In genomic region chr4:45341669-45342249, GRCm38 (mm10) we compare ENCODE assay signal across 8 mouse cellular contexts. TPM values are rescaled to one million over a fixed set of nuclear protein-coding genes. Genes with fewer than 3 reads are reported as not detected.
DNase-seq lines count a peak whose midpoint lies in the region; ATAC-seq lines count a peak whose summit lies in the region.

Gene Dcaf10, plus strand, starts transcription at chr4:45342101.

- H3K36me3 ChIP-seq in heart, embryonic 13.5 days: peaks cover 23% of the 10 kb centered on the region
- peaks cover 26% of the 10 kb centered on the region for H3K36me3 ChIP-seq in liver, embryonic 12.5 days
- H3K36me3 ChIP-seq in stomach, embryonic 15.5 days: no peaks in the 10 kb centered on the region

- H3K9ac ChIP-seq in heart, embryonic 13.5 days: peak within 1 kb of the TSS; percentile 97
- peak within 1 kb of the TSS; percentile 97 for H3K9ac ChIP-seq in liver, embryonic 12.5 days
- H3K9ac ChIP-seq in stomach, embryonic 15.5 days: peak within 1 kb of the TSS; percentile 90

- peak; percentile 86 for ATAC-seq in heart, embryonic 13.5 days (ENCODE audit: extremely low read depth, insufficient number of reproducible peaks, low FRiP score, low TSS enrichment)
- peak; percentile 89 for ATAC-seq in liver, embryonic 12.5 days
- ATAC-seq in stomach, embryonic 15.5 days (ENCODE audit: insufficient read depth, low FRiP score, low read depth): peak; percentile 93

- H3K27ac ChIP-seq in brown adipose tissue, adult 24 weeks (replicated peaks; ENCODE audit: low read depth, low read length): peak within 1 kb of the TSS; percentile 83
- peak within 1 kb of the TSS; percentile 99 for H3K27ac ChIP-seq in heart, embryonic 13.5 days (replicated peaks)
- peak within 1 kb of the TSS; percentile 98 for H3K27ac ChIP-seq in liver, embryonic 12.5 days
- peak within 1 kb of the TSS; percentile 98 for H3K27ac ChIP-seq in stomach, embryonic 15.5 days

- no peaks in the 10 kb centered on the region for H3K27me3 ChIP-seq in heart, embryonic 13.5 days (replicated peaks)
- H3K27me3 ChIP-seq in liver, embryonic 12.5 days (replicated peaks): no peaks in the 10 kb centered on the region
- H3K27me3 ChIP-seq in stomach, embryonic 15.5 days (replicated peaks): no peaks in the 10 kb centered on the region

- DNase-seq in CD4-positive, CD25-positive, alpha-beta regulatory T cell, adult 2 months (ENCODE audit: low read depth, low spot score): peak; percentile 94
- peak; percentile 23 for DNase-seq in fat pad, adult 2 months (ENCODE audit: extremely low read depth, low read depth, low spot score)
- peak; percentile 97 for DNase-seq in kidney, postnatal 10 days
- peak; percentile 87 to 91 for DNase-seq in natural killer cell, adult 2 months (ENCODE audit: low spot score in 2 of 2)

- peaks cover 5% of the 10 kb centered on the region; the same call in 1 of the 2 replicates for H3K4me1 ChIP-seq in brown adipose tissue, adult 24 weeks (ENCODE audit: control insufficient read depth, insufficient read depth, insufficient read length, low read length)
- peaks cover 23% of the 10 kb centered on the region for H3K4me1 ChIP-seq in heart, embryonic 13.5 days
- peaks cover 19% of the 10 kb centered on the region for H3K4me1 ChIP-seq in liver, embryonic 12.5 days
- peaks cover 9% of the 10 kb centered on the region; the same call in 1 of the 2 replicates for H3K4me1 ChIP-seq in stomach, embryonic 15.5 days

- WGBS in heart, embryonic 13.5 days: under 1% methylated on average over 39 of the region's 42 CpGs
- 1% methylated on average over 41 of the region's 42 CpGs for WGBS in liver, embryonic 12.5 days (ENCODE audit: insufficient replicate concordance)
- WGBS in stomach, embryonic 15.5 days: under 1% methylated on average over 24 of the region's 42 CpGs

- no peaks in the 10 kb centered on the region for H3K9me3 ChIP-seq in heart, embryonic 13.5 days
- H3K9me3 ChIP-seq in liver, embryonic 12.5 days (replicated peaks): no peaks in the 10 kb centered on the region
- H3K9me3 ChIP-seq in stomach, embryonic 15.5 days: no peaks in the 10 kb centered on the region

- peak within 1 kb of the TSS; percentile 92 for H3K4me2 ChIP-seq in heart, embryonic 13.5 days
- H3K4me2 ChIP-seq in liver, embryonic 12.5 days: peak within 1 kb of the TSS; percentile 82
- H3K4me2 ChIP-seq in stomach, embryonic 15.5 days: peak within 1 kb of the TSS; percentile 70

- H3K4me3 ChIP-seq in brown adipose tissue, adult 24 weeks (ENCODE audit: insufficient read depth, low read depth, low read length): peak within 1 kb of the TSS; percentile 99
- peak within 1 kb of the TSS; percentile 88 for H3K4me3 ChIP-seq in heart, embryonic 13.5 days
- H3K4me3 ChIP-seq in liver, embryonic 12.5 days: peak within 1 kb of the TSS; percentile 87
- H3K4me3 ChIP-seq in stomach, embryonic 15.5 days (replicated peaks): peak within 1 kb of the TSS; percentile 93

RNA-seq across cellular contexts. Expression of gene Dcaf10, which starts in this region (rescaled TPM):
- 6.7 and 9.1 TPM in 2 replicates for polyA plus RNA-seq in brown adipose tissue, adult 24 weeks (2012; ENCODE audit: insufficient read depth, insufficient read length, missing spikeins)
- 7.8 and 8.0 TPM in 2 replicates for polyA plus RNA-seq in heart, embryonic 13.5 days (2015; fragmentation: Nextera tagmentation; extraction: Ambion mirVana)
- 11.4 and 11.6 TPM in 2 replicates for polyA plus RNA-seq in liver, embryonic 12.5 days (2016; fragmentation: Nextera tagmentation; extraction: Ambion mirVana)
- polyA plus RNA-seq in stomach, embryonic 15.5 days (2015; fragmentation: Nextera tagmentation; extraction: Ambion mirVana): 10.7 and 12.4 TPM in 2 replicates

Comparison
In these comparisons a context has a peak if more than half of its experiments do, and no peak if none do; other contexts are left out.
1. Peak in every context shown above with its lines: DNase-seq, ATAC-seq, H3K4me3 ChIP-seq and H3K27ac ChIP-seq.
2. DNase-seq: peak in every context shown above with its lines; median percentile 97 in kidney, postnatal 10 days; 94 in CD4-positive, CD25-positive, alpha-beta regulatory T cell, adult 2 months; 89 in natural killer cell, adult 2 months; 23 in fat pad, adult 2 months.